Mouse (Mus musculus): ENCODE measurements around the gene Gm15517. TPM values are rescaled to one million over a fixed set of nuclear protein-coding genes. Genes with fewer than 3 reads are reported as not detected.
"Not testable (repeated sequence)": the region's sequence is repeated elsewhere in the genome, so short reads cannot be mapped to it uniquely, and the experiment has no call there.

The Gm15517 gene
- total RNA-seq (2012; rRNA removed) (not detected in 2 replicates), polyA plus RNA-seq (2012; ENCODE audit: insufficient read depth in 1 of 2, insufficient read length in 2 of 2, low read depth in 1 of 2, low replicate concordance in 2 of 2, missing spikeins in 1 of 2) (not detected)

- Histone ChIP-seq H3K27me3 (ENCODE audit: control insufficient read depth in 1 of 2, insufficient read depth in 2 of 2, low read length in 2 of 2) (no peaks in the 10 kb centered on the region), H3K79me2 (ENCODE audit: control insufficient read depth, insufficient read depth, low read length, poor library complexity) (no peaks in the 10 kb centered on the region), H3K4me3 (ENCODE audit: control insufficient read depth in 1 of 2, insufficient read depth in 1 of 2, low read depth in 2 of 2, low read length in 2 of 2) (no peak within 1 kb of the TSS), H3K36me3 (ENCODE audit: control insufficient read depth in 1 of 2, insufficient read depth in 2 of 2, low read length in 2 of 2) (no peaks in the 10 kb centered on the region), H3K9ac (ENCODE audit: control insufficient read depth, low read depth, low read length, poor library complexity, severe bottlenecking) (no peak within 1 kb of the TSS), H3K9me3 (replicated peaks; ENCODE audit: insufficient read depth, low read length) (no peaks in the 10 kb centered on the region), H3K4me1 (ENCODE audit: control insufficient read depth in 1 of 2, insufficient read depth in 2 of 2, low read length in 2 of 2) (no peaks in the 10 kb centered on the region), H3K27ac (ENCODE audit: control insufficient read depth, low read depth, low read length) (no peak within 1 kb of the TSS)
- DNase-seq (ENCODE audit: low read depth, low spot score) = no peak
- TF ChIP-seq POLR2AphosphoS2 (IDR thresholded peaks at IDR 0.05; ENCODE audit: low read length) (no peak), MAZ (IDR thresholded peaks at IDR 0.05; ENCODE audit: low read depth, low read length) (no peak), NELFE (IDR thresholded peaks at IDR 0.05; ENCODE audit: low read depth, low read length) (no peak), CHD2 (IDR thresholded peaks at IDR 0.05; ENCODE audit: low read length) (no peak)
These were observed at the start of gene Gm15517 for GRCm38 (mm10) chr7:44261147-44261546. TSS of gene Gm15517 (plus strand) at chr7:44261447.

DNA sequence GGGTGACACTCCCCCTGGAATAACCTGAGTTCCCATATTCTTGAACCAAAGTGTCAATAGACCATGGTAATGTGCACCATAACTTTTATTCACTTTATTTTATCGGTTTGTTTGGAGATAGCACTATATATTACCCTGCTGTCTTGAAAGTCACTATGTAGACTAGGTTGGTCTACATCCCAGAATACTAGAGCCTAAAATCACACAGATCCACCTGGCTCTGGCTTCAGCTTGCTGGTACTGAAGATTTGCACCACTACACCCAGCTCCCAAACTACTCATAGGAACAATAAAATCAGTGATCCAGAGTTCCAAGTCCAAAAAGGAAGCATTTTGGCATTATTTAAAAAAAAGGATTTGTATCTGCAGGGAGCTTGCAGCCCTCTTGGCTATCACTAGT, 45.6 kb upstream of the Gm15517 start, which contains the start of gene Klk1b5:
TSS of gene Klk1b5 (plus strand) at position 301 of the 400 bp plus-strand sequence.
- no peak for TF ChIP-seq ELF1 (IDR thresholded peaks at IDR 0.05; ENCODE audit: low read depth, low read length)
- TF ChIP-seq POLR2A (IDR thresholded peaks at IDR 0.05; ENCODE audit: control insufficient read depth in 1 of 2, insufficient read depth in 1 of 2, low read depth in 1 of 2, low read length in 2 of 2, poor library complexity in 1 of 2) = no peak
- TF ChIP-seq CHD2 (IDR thresholded peaks at IDR 0.05; ENCODE audit: low read length) = no peak
- TF ChIP-seq E2F4 (IDR thresholded peaks at IDR 0.05; ENCODE audit: borderline replicate concordance, low read depth, low read length) = no peak
- TF ChIP-seq ZNF384 (IDR thresholded peaks at IDR 0.05; ENCODE audit: low read depth, low read length) = no peak
- TF ChIP-seq GATA1 (IDR thresholded peaks at IDR 0.05; ENCODE audit: low read depth, low read length) = no peak
- TF ChIP-seq GABPA (IDR thresholded peaks at IDR 0.05; ENCODE audit: low read depth, low read length) = no peak
- H3K9me3 ChIP-seq (replicated peaks; ENCODE audit: insufficient read depth, low read length) = no peaks in the 10 kb centered on the region
- H3K36me3 ChIP-seq (ENCODE audit: control insufficient read depth in 1 of 2, insufficient read depth in 2 of 2, low read length in 2 of 2) = no peaks in the 10 kb centered on the region

GRCm38 (mm10) chr7:44221601-44222000, 39.6 kb upstream of the Gm15517 start:
- H3K4me3 ChIP-seq (ENCODE audit: control insufficient read depth in 1 of 2, insufficient read depth in 1 of 2, low read depth in 2 of 2, low read length in 2 of 2); H3K9ac ChIP-seq (ENCODE audit: control insufficient read depth, low read depth, low read length, poor library complexity, severe bottlenecking); H3K36me3 ChIP-seq (ENCODE audit: control insufficient read depth in 1 of 2, insufficient read depth in 2 of 2, low read length in 2 of 2); H3K27me3 ChIP-seq (ENCODE audit: control insufficient read depth in 1 of 2, insufficient read depth in 2 of 2, low read length in 2 of 2); H3K9me3 ChIP-seq (replicated peaks; ENCODE audit: insufficient read depth, low read length); H3K27ac ChIP-seq (ENCODE audit: control insufficient read depth, low read depth, low read length); H3K79me2 ChIP-seq (ENCODE audit: control insufficient read depth, insufficient read depth, low read length, poor library complexity): not testable (repeated sequence)
- peaks cover 0 to 18% of the 10 kb centered on the region in 2 experiments; a peak in 2 of 4 replicates for H3K4me1 ChIP-seq (ENCODE audit: control insufficient read depth in 1 of 2, insufficient read depth in 2 of 2, low read length in 2 of 2)
- peak; percentile 41 for DNase-seq (ENCODE audit: low read depth, low spot score)

More for the DNA sequence above, 45.6 kb upstream of the Gm15517 start, which contains the start of gene Klk1b5:
- H3K79me2 ChIP-seq (ENCODE audit: control insufficient read depth, insufficient read depth, low read length, poor library complexity) = no peaks in the 10 kb centered on the region
- H3K4me3 ChIP-seq (ENCODE audit: control insufficient read depth in 1 of 2, insufficient read depth in 1 of 2, low read depth in 2 of 2, low read length in 2 of 2) = no peak within 1 kb of the TSS
- H3K27me3 ChIP-seq (ENCODE audit: control insufficient read depth in 1 of 2, insufficient read depth in 2 of 2, low read length in 2 of 2) = no peaks in the 10 kb centered on the region
- no peaks in the 10 kb centered on the region for H3K4me1 ChIP-seq (ENCODE audit: control insufficient read depth in 1 of 2, insufficient read depth in 2 of 2, low read length in 2 of 2)
- H3K9ac ChIP-seq (ENCODE audit: control insufficient read depth, low read depth, low read length, poor library complexity, severe bottlenecking) = no peak within 1 kb of the TSS
- no peak within 1 kb of the TSS for H3K27ac ChIP-seq (ENCODE audit: control insufficient read depth, low read depth, low read length)
- DNase-seq (ENCODE audit: low read depth, low spot score) = no peak

Data from MEL (cell line).